Mouse (Mus musculus) neural tube, embryonic 14.5 days (tissue): ENCODE measurements around the gene Cstf3. TPM values are rescaled to one million over a fixed set of nuclear protein-coding genes. Genes with fewer than 3 reads are reported as not detected.

Experiments used
- ATAC-seq: fragments of 200-750 bp; cut with Nextera tagmentation; 2 replicates; pipeline ENCODE4 v1.8.0; 2017; ENCODE audit warnings: low read depth, mild to moderate bottlenecking, moderate TSS enrichment, moderate library complexity
- H3K27ac ChIP-seq: fragments of 300-500 bp; sonication (generic); 2 replicates; pipeline ENCODE4 v1.5.1; 2014; ENCODE audit warnings: low read depth, mild to moderate bottlenecking, control low read depth, low read length, moderate library complexity, mixed read lengths
- H3K27me3 ChIP-seq: fragments of 300-500 bp; sonication (generic); 2 replicates; pipeline ENCODE4 v1.6.1; 2014; ENCODE audit warnings: low read length; ENCODE audit not compliant: control insufficient read depth, insufficient read depth
- H3K36me3 ChIP-seq: fragments of 300-500 bp; sonication (generic); 2 replicates; pipeline ENCODE4 v1.6.1; 2014; ENCODE audit warnings: low read length, mixed read lengths; ENCODE audit not compliant: control insufficient read depth, insufficient read depth
- H3K4me1 ChIP-seq: fragments of 300-500 bp; sonication (generic); 2 replicates; pipeline ENCODE4 v1.6.1; 2014; ENCODE audit warnings: low read length; ENCODE audit not compliant: control insufficient read depth, insufficient read depth
- H3K4me2 ChIP-seq: fragments of 300-500 bp; sonication (generic); 2 replicates; pipeline ENCODE4 v1.6.1; 2014; ENCODE audit warnings: mild to moderate bottlenecking, low read depth, low read length, control low read depth
- H3K4me3 ChIP-seq: fragments of 300-500 bp; sonication (generic); 2 replicates; pipeline ENCODE4 v1.5.1; 2014; ENCODE audit warnings: low read depth, low read length, control low read depth, mixed read lengths
- H3K9ac ChIP-seq: fragments of 300-500 bp; sonication (generic); replicated peaks from 2 replicates; pipeline ENCODE4 v1.6.1; 2014; ENCODE audit warnings: low read depth, mild to moderate bottlenecking, control low read depth, low read length, mixed read lengths
- H3K9me3 ChIP-seq: fragments of 300-500 bp; sonication (generic); 2 replicates; pipeline ENCODE4 v1.6.1; 2016; ENCODE audit warnings: low read length; ENCODE audit not compliant: control insufficient read depth
- WGBS: fragments of 180-500 bp; shearing (Covaris S2); extraction: QIAGEN DNeasy Blood & Tissue Kit; methylation state at CpG from one replicate; pipeline ENCODE4 v1.1.7; 2014; 5-methylcytosine and 5-hydroxymethylcytosine counted together
- polyA plus RNA-seq: library from polyadenylated mRNA; unstranded; fragments of >200 nt; fragmentation: Nextera tagmentation; extraction: Ambion mirVana; gene quantifications from 2 replicates; pipeline ENCODE4 v1.2.1, GENCODE M21; 2014

The Cstf3 gene
- polyA plus RNA-seq, 1 experiment from 2014 or later, result 105 TPM

DNA sequence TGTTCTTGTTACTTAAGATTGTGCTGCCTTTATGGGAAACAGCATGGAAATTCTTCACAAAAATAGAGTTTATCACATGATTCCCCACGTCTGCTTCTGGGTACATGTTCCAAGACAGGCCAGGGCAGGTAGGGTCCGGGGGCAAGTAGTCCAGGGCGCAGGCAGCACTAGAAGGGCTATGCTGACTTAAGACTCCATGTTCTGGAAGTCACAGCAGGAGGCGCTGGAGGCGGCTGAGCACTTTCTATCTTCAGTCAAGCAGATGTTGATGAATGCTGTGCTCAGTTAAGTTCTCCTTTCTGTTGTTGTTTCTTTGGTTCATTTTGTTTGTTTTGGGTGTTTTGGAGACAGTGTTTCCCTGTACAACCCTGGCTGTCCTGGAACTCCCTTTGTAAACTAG is 14.1 kb upstream of the Cstf3 start:
- Histone ChIP-seq H3K27ac (no peak overlapping the region), H3K9ac (no peak overlapping the region), H3K36me3 (no peaks in the 10 kb centered on the region), H3K27me3 (no peaks in the 10 kb centered on the region), H3K4me1 (no peaks in the 10 kb centered on the region), H3K4me3 (no peak overlapping the region), H3K4me2 (no peak overlapping the region), H3K9me3 (no peaks in the 10 kb centered on the region)
- ATAC-seq, result no peak
- 78% methylated on average over 5 of the region's 5 CpGs for WGBS

DNA sequence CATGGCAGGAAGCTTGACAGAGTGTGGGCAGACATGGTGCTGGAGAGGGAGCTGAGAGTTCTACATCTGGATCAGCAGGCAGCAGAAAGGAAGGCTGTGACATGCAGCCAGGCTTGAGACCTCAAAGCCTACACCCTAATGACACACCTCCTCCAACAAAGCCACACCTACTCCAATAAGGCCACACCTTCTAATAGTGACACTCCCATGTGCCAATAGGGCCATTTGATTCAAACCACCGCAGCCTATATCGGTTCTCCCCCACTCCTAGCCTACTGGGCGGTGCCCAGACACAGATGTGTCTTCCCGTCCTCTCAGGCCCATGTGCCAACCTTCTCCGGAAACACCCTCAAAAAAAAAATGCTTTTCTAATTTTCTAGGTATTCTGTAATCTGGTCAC is 12.3 kb upstream of the Cstf3 start:
- 63% methylated on average over 5 of the region's 5 CpGs for WGBS
- no peaks in the 10 kb centered on the region for H3K27me3 ChIP-seq
- H3K4me3 ChIP-seq, result no peak overlapping the region
- no peak overlapping the region for H3K9ac ChIP-seq
- H3K27ac ChIP-seq, result no peak overlapping the region
- no peak for ATAC-seq
- H3K36me3 ChIP-seq, result no peaks in the 10 kb centered on the region
- H3K4me2 ChIP-seq, result no peak overlapping the region
- H3K4me1 ChIP-seq, result no peaks in the 10 kb centered on the region
- H3K9me3 ChIP-seq, result no peaks in the 10 kb centered on the region

DNA sequence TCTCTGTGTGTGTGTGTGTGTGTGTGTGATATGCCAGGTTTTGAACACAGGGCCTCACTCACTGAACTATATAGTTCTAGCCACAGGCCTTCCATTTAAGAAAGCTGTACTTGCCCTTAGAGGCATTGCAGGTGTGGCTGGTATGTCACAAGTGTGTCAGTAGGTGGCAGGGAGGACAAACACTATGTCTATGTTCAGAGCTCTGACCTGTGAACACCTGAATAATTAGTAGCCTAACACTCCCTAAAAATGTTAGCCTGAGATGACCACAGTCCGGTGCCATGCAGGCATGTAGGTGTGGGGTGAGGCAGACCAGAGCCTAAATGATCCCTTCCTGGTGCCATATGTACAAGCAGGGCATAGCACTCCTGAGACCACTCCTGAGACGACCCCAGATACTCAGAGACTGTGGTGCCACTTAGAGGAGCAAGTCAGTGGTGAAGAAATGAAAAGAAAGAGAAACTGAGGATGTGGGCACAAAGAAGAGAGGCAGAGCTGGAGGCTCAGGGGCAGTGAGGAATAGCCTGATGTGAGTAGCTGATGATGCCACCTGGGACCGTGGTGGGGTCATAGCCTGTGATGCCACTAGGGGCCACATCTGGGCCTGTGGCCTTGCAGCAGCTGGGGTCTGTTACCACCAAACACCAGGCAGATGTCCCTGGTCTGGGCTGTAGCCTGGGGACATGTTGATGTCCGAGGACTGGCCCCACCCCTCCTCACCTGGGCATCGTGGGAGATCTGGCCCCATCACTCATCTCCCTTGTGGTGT is 11.3 kb upstream of the Cstf3 start:
- no peaks in the 10 kb centered on the region for H3K4me1 ChIP-seq
- no peak overlapping the region for H3K27ac ChIP-seq
- ATAC-seq, result no peak
- H3K9ac ChIP-seq, result no peak overlapping the region
- H3K4me2 ChIP-seq, result no peak overlapping the region
- H3K27me3 ChIP-seq, result no peaks in the 10 kb centered on the region
- no peaks in the 10 kb centered on the region for H3K36me3 ChIP-seq
- WGBS, result 79% methylated on average over 5 of the region's 5 CpGs
- H3K9me3 ChIP-seq, result no peaks in the 10 kb centered on the region
- H3K4me3 ChIP-seq, result no peak overlapping the region

DNA sequence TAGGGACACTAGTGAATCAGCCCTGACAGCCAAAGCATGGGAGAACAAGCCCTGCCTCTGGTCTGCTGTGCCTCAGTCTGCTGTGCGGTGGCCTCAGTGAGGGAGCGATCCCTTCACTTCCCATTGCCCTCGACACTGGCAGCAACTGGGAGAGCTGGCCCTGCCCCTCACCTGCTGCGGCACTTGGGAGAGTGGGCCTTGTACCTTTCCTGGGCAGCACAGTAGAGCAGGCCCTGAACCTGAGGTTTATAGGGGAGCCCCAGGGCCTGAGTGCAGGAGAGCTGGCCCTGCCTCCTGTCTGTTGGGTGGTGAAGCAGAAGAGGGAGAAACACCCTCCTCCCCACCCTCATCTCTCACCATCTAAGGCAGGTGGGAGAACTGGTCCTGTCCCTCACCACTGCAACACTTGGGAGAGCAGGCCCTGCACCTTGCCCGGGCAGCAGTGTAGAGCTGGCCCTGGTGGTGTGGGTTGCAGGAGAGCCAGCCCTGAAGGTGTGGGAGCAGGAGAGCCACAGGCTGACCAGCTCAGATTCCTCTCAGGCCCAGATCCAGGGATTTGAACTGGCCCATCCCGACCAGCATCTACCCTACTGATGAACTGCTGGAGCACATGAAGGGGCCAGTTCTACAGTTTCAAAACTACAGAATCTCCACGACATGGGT is 10.4 kb upstream of the Cstf3 start:
- Histone ChIP-seq H3K36me3 (no peaks in the 10 kb centered on the region), H3K4me1 (no peaks in the 10 kb centered on the region), H3K27ac (no peak overlapping the region), H3K4me3 (no peak overlapping the region), H3K9me3 (no peaks in the 10 kb centered on the region), H3K4me2 (no peak overlapping the region), H3K27me3 (no peaks in the 10 kb centered on the region), H3K9ac (no peak overlapping the region)
- 88% methylated on average over 7 of the region's 7 CpGs for WGBS
- no peak for ATAC-seq

DNA sequence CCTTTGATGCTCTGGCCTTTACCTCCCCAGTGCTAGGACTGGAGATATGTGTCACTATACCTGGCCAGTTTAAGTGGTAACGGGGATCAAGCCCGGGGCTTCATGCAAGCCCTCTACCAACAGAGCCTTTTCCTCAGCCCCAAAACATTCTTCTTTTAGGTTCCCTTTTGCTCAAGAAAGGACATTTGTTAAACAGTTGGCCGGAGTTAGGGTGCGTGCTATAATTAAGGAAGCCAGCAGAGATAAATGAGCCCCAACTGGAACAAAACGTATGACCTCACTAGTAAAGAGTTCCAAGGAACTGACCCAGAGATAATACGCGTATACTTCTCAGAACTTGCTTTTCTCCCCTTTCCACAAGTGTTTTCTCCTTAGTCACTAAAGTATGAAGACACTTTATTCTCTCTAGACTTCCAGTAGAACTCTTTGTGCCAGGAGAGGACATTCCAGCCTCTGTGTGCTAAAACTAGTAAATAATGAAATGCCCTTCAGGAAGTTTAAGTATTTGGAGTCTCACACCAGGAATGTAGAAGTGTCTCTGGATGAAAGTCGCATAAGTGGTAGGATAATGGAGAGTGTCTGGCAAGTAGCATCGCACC is 8.9 kb upstream of the Cstf3 start:
- Histone ChIP-seq H3K9ac (no peak overlapping the region), H3K27ac (no peak overlapping the region), H3K36me3 (no peaks in the 10 kb centered on the region), H3K4me3 (no peak overlapping the region), H3K4me1 (no peaks in the 10 kb centered on the region), H3K9me3 (no peaks in the 10 kb centered on the region), H3K4me2 (no peak overlapping the region), H3K27me3 (no peaks in the 10 kb centered on the region)
- WGBS, result 66% methylated on average over 9 of the region's 9 CpGs
- no peak for ATAC-seq

DNA sequence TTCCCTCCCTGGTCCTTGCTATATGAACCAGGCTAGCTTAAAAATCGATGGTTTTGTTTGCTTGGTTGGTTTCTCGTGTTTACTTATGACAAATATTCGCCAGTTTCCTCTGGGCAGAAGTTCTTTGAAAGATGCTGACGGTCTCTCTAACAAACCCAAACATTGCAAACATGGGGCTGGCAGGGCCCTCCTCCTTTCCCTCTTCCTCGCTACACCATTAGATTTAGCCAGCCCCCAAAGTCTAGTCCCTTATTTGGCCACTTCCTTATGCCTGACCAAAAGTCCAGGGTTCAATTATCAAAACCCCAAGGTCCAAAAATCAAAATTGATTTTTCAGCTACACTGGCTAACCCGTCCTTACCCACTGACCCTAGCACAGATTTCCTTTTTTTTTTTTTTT is 7.3 kb upstream of the Cstf3 start:
- Histone ChIP-seq H3K4me3 (no peak overlapping the region), H3K4me1 (no peaks in the 10 kb centered on the region), H3K9ac (no peak overlapping the region), H3K36me3 (no peaks in the 10 kb centered on the region), H3K9me3 (no peaks in the 10 kb centered on the region), H3K27me3 (no peaks in the 10 kb centered on the region), H3K27ac (no peak overlapping the region), H3K4me2 (no peak overlapping the region)
- ATAC-seq, result no peak
- WGBS, result 76% methylated on average over 6 of the region's 6 CpGs

DNA sequence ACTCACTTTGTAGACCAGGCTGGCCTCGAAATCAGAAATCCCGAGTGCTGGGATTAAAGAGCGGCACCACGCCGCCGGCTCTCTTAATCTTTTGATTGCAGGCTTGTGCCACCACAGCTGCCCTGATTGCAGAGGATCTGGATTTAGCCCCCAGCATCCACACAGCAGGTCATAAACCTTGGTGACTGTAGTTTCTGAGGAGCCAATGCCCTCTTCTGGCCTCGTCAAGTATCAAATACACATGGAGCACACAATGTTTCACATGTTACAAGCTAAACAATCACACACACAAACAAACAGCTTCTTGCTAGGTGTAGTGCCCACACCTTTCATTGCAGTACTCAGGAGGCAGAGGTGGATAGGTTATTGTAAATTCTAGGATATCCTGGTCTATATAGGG is 6.1 kb upstream of the Cstf3 start:
- 79% methylated on average over 7 of the region's 7 CpGs for WGBS

DNA sequence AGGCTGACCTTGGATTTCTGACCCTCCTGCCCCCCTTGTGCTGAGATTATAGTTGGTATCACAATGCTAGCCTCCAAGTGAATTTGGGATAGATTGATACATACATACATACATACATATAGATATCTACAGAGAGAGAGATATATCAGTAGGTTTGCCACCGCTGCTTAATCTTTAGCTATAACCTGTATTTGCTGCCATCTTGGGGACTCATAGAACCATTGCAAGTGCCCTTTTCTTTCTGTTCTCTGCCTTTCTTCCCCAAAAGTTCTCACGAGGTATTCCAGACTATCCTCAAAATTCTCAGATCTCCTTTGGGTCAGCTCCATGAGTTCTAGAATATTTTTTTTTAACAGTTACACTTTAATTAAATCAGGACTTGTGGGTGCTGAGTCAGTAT is 4.7 kb upstream of the Cstf3 start:
- Histone ChIP-seq H3K4me3 (no peak overlapping the region), H3K27ac (no peak overlapping the region), H3K4me2 (no peak overlapping the region), H3K9me3 (no peaks in the 10 kb centered on the region), H3K9ac (no peak overlapping the region), H3K36me3 (no peaks in the 10 kb centered on the region), H3K27me3 (no peaks in the 10 kb centered on the region), H3K4me1 (no peaks in the 10 kb centered on the region)
- ATAC-seq, result no peak
- WGBS, result 60% methylated on average over 2 of the region's 2 CpGs

More for the DNA sequence above, 6.1 kb upstream of the Cstf3 start:
- no peaks in the 10 kb centered on the region for H3K9me3 ChIP-seq
- H3K27me3 ChIP-seq, result no peaks in the 10 kb centered on the region
- no peaks in the 10 kb centered on the region for H3K4me1 ChIP-seq
- H3K4me3 ChIP-seq, result no peak overlapping the region
- H3K9ac ChIP-seq, result no peak overlapping the region
- H3K36me3 ChIP-seq, result no peaks in the 10 kb centered on the region
- no peak overlapping the region for H3K27ac ChIP-seq
- no peak for ATAC-seq
- H3K4me2 ChIP-seq, result no peak overlapping the region

DNA sequence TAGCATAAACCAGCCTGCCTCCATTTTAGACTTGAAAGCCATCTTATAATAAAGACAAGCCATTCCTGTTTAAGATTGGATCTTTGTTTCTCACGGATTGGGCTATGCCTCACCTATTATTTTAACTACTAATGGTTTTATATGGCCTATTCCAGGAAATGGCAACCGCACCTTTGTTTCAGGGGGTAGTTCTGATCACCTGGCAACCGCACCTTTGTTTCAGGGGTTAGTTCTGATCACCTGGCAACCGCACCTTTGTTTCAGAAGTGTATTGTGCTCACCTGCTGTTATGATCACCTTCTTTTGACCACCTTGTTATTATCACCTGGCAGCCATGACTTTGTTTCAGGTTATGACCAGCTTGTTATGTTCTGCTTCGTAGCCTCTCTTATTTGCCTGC is 1.8 kb upstream of the Cstf3 start:
- 92% methylated on average over 5 of the region's 5 CpGs for WGBS
- H3K9me3 ChIP-seq, result no peaks in the 10 kb centered on the region
- no peak for ATAC-seq

More for the DNA sequence above, 1.8 kb upstream of the Cstf3 start:
- Histone ChIP-seq H3K4me3 (no peak overlapping the region), H3K4me1 (peaks cover 12% of the 10 kb centered on the region), H3K4me2 (no peak overlapping the region), H3K36me3 (no peaks in the 10 kb centered on the region), H3K27ac (no peak overlapping the region), H3K9ac (no peak overlapping the region), H3K27me3 (no peaks in the 10 kb centered on the region)
